Mouse (Mus musculus) forebrain, embryonic 10.5 days (tissue): Measurements from ENCODE around the gene Arrdc4. TPM values are rescaled to one million over a fixed set of nuclear protein-coding genes. Genes with fewer than 3 reads are reported as not detected.

ENCODE experiments used
- DNase-seq: peaks from one replicate; pipeline ENCODE4 v3.0.0-alpha.2; 2017; ENCODE audit warnings: low spot score; ENCODE audit errors: extremely low spot score
- H3K27ac ChIP-seq: fragments of 300-500 bp; sonication (generic); 2 replicates; pipeline ENCODE4 v1.5.1; 2016; ENCODE audit warnings: mild to moderate bottlenecking
- H3K27me3 ChIP-seq: fragments of 300-500 bp; sonication (generic); 2 replicates; pipeline ENCODE4 v1.6.1; 2016; ENCODE audit warnings: mild to moderate bottlenecking; ENCODE audit not compliant: poor library complexity, severe bottlenecking
- H3K36me3 ChIP-seq: fragments of 300-500 bp; sonication (generic); replicated peaks from 2 replicates; pipeline ENCODE4 v1.6.1; 2016; ENCODE audit warnings: mild to moderate bottlenecking, moderate library complexity
- H3K4me1 ChIP-seq: fragments of 300-500 bp; sonication (generic); 2 replicates; pipeline ENCODE4 v1.6.1; 2016
- H3K4me3 ChIP-seq: fragments of 300-500 bp; sonication (generic); 2 replicates; pipeline ENCODE4 v1.5.1; 2016; ENCODE audit warnings: mild to moderate bottlenecking, moderate library complexity
- H3K9me3 ChIP-seq: fragments of 300-500 bp; sonication (generic); 2 replicates; pipeline ENCODE4 v1.6.1; 2016; ENCODE audit warnings: mild to moderate bottlenecking, moderate library complexity
- WGBS: fragments of 180-500 bp; shearing (Covaris S2); methylation state at CpG from one replicate; pipeline ENCODE4 v1.1.7; 2016; 5-methylcytosine and 5-hydroxymethylcytosine counted together
- polyA plus RNA-seq: library from polyadenylated mRNA; unstranded; fragments of >200 nt; fragmentation: Nextera tagmentation; extraction: Ambion mirVana; gene quantifications from 2 replicates; pipeline ENCODE4 v1.2.1, GENCODE M21; 2016

Gene Arrdc4
- polyA plus RNA-seq, 1 experiment from 2014 or later, result 12.4 TPM

- Histone ChIP-seq H3K4me1 (peaks cover 5% of the 10 kb centered on the region; the same call in 1 of the 2 replicates), H3K36me3 (no peaks in the 10 kb centered on the region), H3K27me3 (no peaks in the 10 kb centered on the region), H3K27ac (no peak overlapping the region), H3K9me3 (no peaks in the 10 kb centered on the region), H3K4me3 (no peak overlapping the region)
- DNase-seq, result no peak
- WGBS, result 88% methylated on average over 3 of the region's 3 CpGs
These were observed 51.7 kb downstream of the Arrdc4 start for GRCm38 (mm10) chr7:68697313-68697712.

GRCm38 (mm10) chr7:68696908-68697307, 52.1 kb downstream of the Arrdc4 start:
- Histone ChIP-seq H3K9me3 (no peaks in the 10 kb centered on the region), H3K27me3 (no peaks in the 10 kb centered on the region), H3K36me3 (no peaks in the 10 kb centered on the region), H3K4me1 (peaks cover 5% of the 10 kb centered on the region; the same call in 1 of the 2 replicates), H3K27ac (no peak overlapping the region), H3K4me3 (no peak overlapping the region)
- DNase-seq, result no peak
- 85% methylated on average over 6 of the region's 6 CpGs for WGBS

GRCm38 (mm10) chr7:68696446-68696845, 52.6 kb downstream of the Arrdc4 start:
- Histone ChIP-seq H3K27me3 (no peaks in the 10 kb centered on the region), H3K9me3 (no peaks in the 10 kb centered on the region), H3K36me3 (no peaks in the 10 kb centered on the region), H3K27ac (no peak overlapping the region), H3K4me1 (peaks cover 5% of the 10 kb centered on the region; the same call in 1 of the 2 replicates), H3K4me3 (no peak overlapping the region)
- 92% methylated on average over 5 of the region's 5 CpGs for WGBS
- DNase-seq, result no peak

DNA sequence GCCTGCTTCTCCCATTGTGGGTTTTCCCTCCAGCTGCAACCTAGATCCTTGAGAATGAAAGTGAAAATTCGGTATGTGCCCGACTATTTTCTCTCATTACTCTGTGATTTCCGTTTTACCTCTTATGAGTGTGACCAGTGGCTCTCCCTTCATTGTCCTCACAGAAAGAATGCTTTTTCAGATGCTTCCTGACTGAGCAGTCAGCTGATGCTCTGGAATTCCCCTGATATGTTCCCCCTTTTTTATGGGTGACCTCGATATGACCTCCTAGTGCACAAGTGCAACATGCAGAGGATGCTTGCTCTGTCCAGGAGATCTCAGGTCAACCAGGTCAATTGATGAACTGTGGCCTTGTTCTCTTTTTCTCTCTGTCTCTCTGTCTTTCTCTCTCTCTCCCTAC, 56.3 kb downstream of the Arrdc4 start:
- Histone ChIP-seq H3K4me3 (no peak overlapping the region), H3K4me1 (peaks cover 5% of the 10 kb centered on the region; the same call in 1 of the 2 replicates), H3K36me3 (no peaks in the 10 kb centered on the region), H3K27ac (no peak overlapping the region), H3K9me3 (peaks cover 6% of the 10 kb centered on the region; the same call in 1 of the 2 replicates), H3K27me3 (no peaks in the 10 kb centered on the region)
- DNase-seq, result no peak
- WGBS, result 69% methylated on average over 4 of the region's 4 CpGs

DNA sequence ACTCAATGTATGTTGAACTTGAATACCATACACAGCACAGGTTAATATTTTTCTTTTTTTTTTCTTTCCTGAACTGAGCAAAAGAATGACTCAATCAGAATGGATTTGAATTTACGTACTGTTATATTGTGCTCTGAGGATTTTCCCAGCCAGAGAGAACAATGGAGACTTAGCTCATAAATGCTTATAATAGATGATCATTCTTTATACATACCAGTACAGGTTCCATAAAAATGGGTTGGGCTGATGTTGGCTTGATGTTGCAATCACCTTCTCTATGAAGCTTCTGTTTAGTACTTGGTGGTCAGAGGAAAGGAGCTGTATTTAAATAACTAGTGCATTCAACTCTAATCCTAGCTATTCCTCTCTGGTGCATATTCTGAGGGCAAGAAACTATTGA, 57.6 kb downstream of the Arrdc4 start:
- H3K4me1 ChIP-seq, result peaks cover 16% of the 10 kb centered on the region
- DNase-seq, result no peak
- H3K9me3 ChIP-seq, result peaks cover 6% of the 10 kb centered on the region; the same call in 1 of the 2 replicates
- no peak overlapping the region for H3K27ac ChIP-seq
- H3K4me3 ChIP-seq, result no peak overlapping the region
- WGBS, result 92% methylated on average over 1 of the region's 1 CpGs
- no peaks in the 10 kb centered on the region for H3K27me3 ChIP-seq
- H3K36me3 ChIP-seq, result no peaks in the 10 kb centered on the region

- DNase-seq, result no peak
- H3K36me3 ChIP-seq, result no peaks in the 10 kb centered on the region
- WGBS, result 75% methylated on average over 4 of the region's 4 CpGs
- H3K4me3 ChIP-seq, result no peak overlapping the region
- H3K27me3 ChIP-seq, result no peaks in the 10 kb centered on the region
- no peak overlapping the region for H3K27ac ChIP-seq
- H3K9me3 ChIP-seq, result peaks cover 6% of the 10 kb centered on the region; the same call in 1 of the 2 replicates
- peaks cover 23% of the 10 kb centered on the region for H3K4me1 ChIP-seq
These were observed 61.9 kb downstream of the Arrdc4 start for GRCm38 (mm10) chr7:68687140-68687611.
